Mouse (Mus musculus) olfactory bulb, adult 2 months (tissue): ENCODE measurements around the gene Ttc13. TPM values are rescaled to one million over a fixed set of nuclear protein-coding genes. Genes with fewer than 3 reads are reported as not detected.
A peak's percentile ranks its signal among the peaks of the same experiment; 100 is the strongest.

ENCODE experiments used
- H3K27ac ChIP-seq: fragments of 200-500 bp; 2 replicates; pipeline ENCODE4 v1.5.1; 2012; ENCODE audit warnings: low read depth, low read length; ENCODE audit not compliant: insufficient read depth
- H3K4me1 ChIP-seq: fragments of 200-500 bp; 2 replicates; pipeline ENCODE4 v1.6.1; 2012; ENCODE audit warnings: low read length; ENCODE audit not compliant: control insufficient read depth, insufficient read depth
- H3K4me3 ChIP-seq: fragments of 200-500 bp; 2 replicates; pipeline ENCODE4 v1.5.1; 2012; ENCODE audit warnings: mild to moderate bottlenecking, low read depth, low read length, moderate library complexity; ENCODE audit not compliant: insufficient read depth
- CTCF ChIP-seq: fragments of 200-500 bp; IDR thresholded peaks from 2 replicates; pipeline ENCODE4 v1.5.1; 2012; ENCODE audit warnings: low read depth, mild to moderate bottlenecking, low read length, moderate library complexity; ENCODE audit not compliant: insufficient read depth
- POLR2A ChIP-seq: fragments of 200-500 bp; IDR thresholded peaks from 2 replicates; pipeline ENCODE4 v1.6.1; 2012; ENCODE audit warnings: mild to moderate bottlenecking, low read depth, low read length, moderate library complexity; ENCODE audit not compliant: insufficient read depth
- WGBS: fragments of 180-500 bp; shearing (Covaris S2); methylation state at CpG from one replicate; pipeline ENCODE4 v1.1.7; 2018; 5-methylcytosine and 5-hydroxymethylcytosine counted together
- polyA plus RNA-seq: library from polyadenylated mRNA; stranded (reverse); fragments of >200 nt; gene quantifications from 2 replicates; pipeline ENCODE4 v1.2.4, GENCODE M21; 2012; ENCODE audit warnings: low replicate concordance; ENCODE audit not compliant: missing spikeins, insufficient read depth, insufficient read length

The Ttc13 gene
- polyA plus RNA-seq, 1 experiment = not detected

- Histone ChIP-seq H3K4me1 (peaks cover 6% of the 10 kb centered on the region; the same call in 1 of the 2 replicates), H3K4me3 (no peak overlapping the region), H3K27ac (no peak overlapping the region)
- WGBS = 92% methylated on average over 8 of the region's 8 CpGs
- no peak for TF ChIP-seq CTCF
- TF ChIP-seq POLR2A = no peak
Observed at GRCm38 (mm10) chr8:124715736-124716135, 6.0 kb downstream of the Ttc13 start.

- no peak overlapping the region for H3K27ac ChIP-seq
- WGBS = 90% methylated on average over 6 of the region's 6 CpGs
- TF ChIP-seq POLR2A (no peak), CTCF (no peak)
Observed at GRCm38 (mm10) chr8:124713207-124713606, 8.6 kb downstream of the Ttc13 start.

GRCm38 (mm10) chr8:124705823-124706222 is 16.0 kb downstream of the Ttc13 start:
- WGBS = 97% methylated on average over 8 of the region's 8 CpGs
- Histone ChIP-seq H3K4me3 (no peak overlapping the region), H3K4me1 (peaks cover 11% of the 10 kb centered on the region), H3K27ac (no peak overlapping the region)
- TF ChIP-seq POLR2A (no peak), CTCF (no peak)

More at GRCm38 (mm10) chr8:124713207-124713606, 8.6 kb downstream of the Ttc13 start:
- no peak overlapping the region for H3K4me3 ChIP-seq
- H3K4me1 ChIP-seq = no peaks in the 10 kb centered on the region

- peaks cover 13% of the 10 kb centered on the region for H3K4me1 ChIP-seq
- no peak overlapping the region for H3K27ac ChIP-seq
- TF ChIP-seq POLR2A (no peak), CTCF (no peak)
- WGBS = 78% methylated on average over 4 of the region's 4 CpGs
- H3K4me3 ChIP-seq = no peak overlapping the region
Observed at GRCm38 (mm10) chr8:124704376-124704775, 17.4 kb downstream of the Ttc13 start.

GRCm38 (mm10) chr8:124703526-124703925 is 18.3 kb downstream of the Ttc13 start:
- peaks cover 13% of the 10 kb centered on the region for H3K4me1 ChIP-seq
- 75% methylated on average over 4 of the region's 4 CpGs for WGBS
- TF ChIP-seq CTCF (no peak), POLR2A (no peak)
- no peak overlapping the region for H3K27ac ChIP-seq
- no peak overlapping the region for H3K4me3 ChIP-seq

GRCm38 (mm10) chr8:124702183-124702582 is 19.6 kb downstream of the Ttc13 start:
- H3K27ac ChIP-seq = no peak overlapping the region
- 45% methylated on average over 3 of the region's 3 CpGs for WGBS

GRCm38 (mm10) chr8:124701023-124701422 is 20.8 kb downstream of the Ttc13 start:
- WGBS = 83% methylated on average over 9 of the region's 9 CpGs
- Histone ChIP-seq H3K4me3 (no peak overlapping the region), H3K27ac (peak overlapping the region; percentile 27; the same call in 1 of the 2 replicates), H3K4me1 (peaks cover 13% of the 10 kb centered on the region)
- TF ChIP-seq POLR2A = no peak
- no peak for TF ChIP-seq CTCF

More at GRCm38 (mm10) chr8:124702183-124702582, 19.6 kb downstream of the Ttc13 start:
- no peak for TF ChIP-seq CTCF
- TF ChIP-seq POLR2A = no peak
- Histone ChIP-seq H3K4me3 (no peak overlapping the region), H3K4me1 (peaks cover 13% of the 10 kb centered on the region)

GRCm38 (mm10) chr8:124700271-124700670 is 21.5 kb downstream of the Ttc13 start:
- WGBS = 93% methylated on average over 5 of the region's 5 CpGs

GRCm38 (mm10) chr8:124695424-124696100 is 26.2 kb downstream of the Ttc13 start:
- WGBS = 92% methylated on average over 22 of the region's 22 CpGs
- TF ChIP-seq CTCF (no peak), POLR2A (no peak)
- H3K4me3 ChIP-seq = no peak overlapping the region
- H3K27ac ChIP-seq = no peak overlapping the region
- H3K4me1 ChIP-seq = 0 out of 2 replicates have a peak, but pooled peaks cover 2% of the 10 kb centered on the region

More at GRCm38 (mm10) chr8:124700271-124700670, 21.5 kb downstream of the Ttc13 start:
- TF ChIP-seq POLR2A = no peak
- TF ChIP-seq CTCF = no peak
- H3K27ac ChIP-seq = peak overlapping the region; percentile 27; the same call in 1 of the 2 replicates
- H3K4me3 ChIP-seq = no peak overlapping the region
- peaks cover 13% of the 10 kb centered on the region for H3K4me1 ChIP-seq

- no peak for TF ChIP-seq POLR2A
- H3K4me3 ChIP-seq = no peak overlapping the region
- WGBS = 98% methylated on average over 4 of the region's 4 CpGs
- H3K27ac ChIP-seq = no peak overlapping the region
- no peaks in the 10 kb centered on the region for H3K4me1 ChIP-seq
Observed at GRCm38 (mm10) chr8:124691706-124692105, 30.1 kb downstream of the Ttc13 start.
